Mouse (Mus musculus): Measurements from ENCODE around the gene Gse1. TPM values are rescaled to one million over a fixed set of nuclear protein-coding genes. Genes with fewer than 3 reads are reported as not detected.

The Gse1 gene
- polyA plus RNA-seq, 1 experiment from 2014 or later: 9.6 TPM

DNA sequence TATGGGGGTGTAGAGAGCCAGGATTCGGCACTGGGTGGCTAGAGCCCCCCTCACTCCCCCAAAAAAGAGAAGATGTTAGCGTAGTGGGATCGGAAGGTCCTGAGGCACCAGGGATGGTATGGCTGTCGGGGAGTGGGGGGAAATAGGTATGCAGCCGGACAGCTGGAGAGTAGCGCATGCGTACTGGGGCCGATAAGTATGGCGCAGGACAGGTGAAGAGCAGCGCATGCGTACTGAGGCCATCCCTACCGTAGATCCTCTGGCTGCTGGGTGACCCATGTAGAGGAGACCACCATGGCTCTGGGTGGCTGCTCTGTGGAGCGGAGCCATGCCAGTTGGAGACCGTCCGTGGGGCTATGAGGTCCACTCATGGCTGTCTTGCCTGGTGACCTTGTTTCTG, 268.2 kb downstream of the Gse1 start:
- WGBS: 96% methylated on average over 15 of the region's 15 CpGs
- H3K27me3 ChIP-seq: no peaks in the 10 kb centered on the region
- no peak overlapping the region for H3K4me3 ChIP-seq
- no peak for ATAC-seq (ENCODE audit: borderline replicate concordance, extremely low read depth, low FRiP score, low TSS enrichment)
- no peak overlapping the region for H3K4me2 ChIP-seq
- H3K36me3 ChIP-seq: no peaks in the 10 kb centered on the region
- peaks cover 90% of the 10 kb centered on the region for H3K4me1 ChIP-seq
- H3K9ac ChIP-seq: no peak overlapping the region
- H3K27ac ChIP-seq: no peak overlapping the region
- no peaks in the 10 kb centered on the region for H3K9me3 ChIP-seq

DNA sequence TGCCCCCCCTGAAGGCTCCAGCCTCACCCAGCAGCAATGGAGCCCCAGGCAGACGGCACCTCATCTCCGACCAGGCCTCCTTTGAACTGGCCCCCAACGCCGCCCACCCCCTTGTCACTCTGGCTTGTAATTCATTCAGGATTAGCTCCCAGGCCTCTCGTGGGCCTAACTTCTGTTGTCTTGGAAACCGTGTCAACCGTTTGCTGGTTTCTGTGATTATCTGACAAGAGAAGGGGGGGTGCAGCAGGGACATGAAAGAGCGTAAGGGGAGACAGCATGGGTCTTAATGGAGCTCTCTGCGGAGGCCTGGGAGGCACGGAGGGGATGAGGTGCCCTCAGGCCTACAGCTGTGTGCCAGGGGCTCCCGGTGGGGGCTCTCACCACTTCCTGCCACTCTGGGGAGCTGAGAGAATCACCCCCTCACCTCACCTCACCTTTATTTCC, 269.3 kb downstream of the Gse1 start:
- no peak for ATAC-seq (ENCODE audit: borderline replicate concordance, extremely low read depth, low FRiP score, low TSS enrichment)
- no peaks in the 10 kb centered on the region for H3K27me3 ChIP-seq
- H3K27ac ChIP-seq: peak overlapping the region; percentile 7; the same call in 1 of the 2 replicates
- peaks cover 84% of the 10 kb centered on the region for H3K4me1 ChIP-seq
- H3K4me2 ChIP-seq: peak overlapping the region; percentile 11; the same call in 1 of the 2 replicates
- H3K9ac ChIP-seq: no peak overlapping the region
- WGBS: 38% methylated on average over 11 of the region's 11 CpGs
- no peak overlapping the region for H3K4me3 ChIP-seq
- no peaks in the 10 kb centered on the region for H3K9me3 ChIP-seq
- H3K36me3 ChIP-seq: no peaks in the 10 kb centered on the region

DNA sequence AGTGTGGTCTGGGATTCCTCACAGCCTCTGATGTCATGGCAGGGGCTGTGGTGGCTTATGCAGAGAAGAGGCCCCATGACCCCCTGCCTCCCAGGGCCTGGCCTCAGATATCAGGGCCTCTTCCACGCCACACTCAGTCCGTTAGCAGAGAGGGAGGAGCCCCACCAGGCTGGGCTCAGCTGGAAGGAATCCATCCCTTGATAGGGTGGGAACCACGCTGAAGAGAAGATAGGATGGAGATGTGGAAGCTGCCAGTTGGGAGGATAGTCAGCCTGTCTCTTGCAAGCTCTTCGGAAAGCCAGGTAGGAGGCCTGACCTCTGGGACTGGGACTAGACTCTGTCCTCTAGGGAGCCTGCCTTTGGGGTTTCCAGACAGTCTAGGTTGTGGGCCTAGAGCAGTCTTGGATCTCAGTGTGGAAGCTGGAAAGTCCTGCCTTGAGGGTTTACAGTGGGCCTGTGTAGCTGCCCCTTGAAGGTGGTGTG, 270.1 kb downstream of the Gse1 start:
- Histone ChIP-seq H3K9ac (no peak overlapping the region), H3K36me3 (no peaks in the 10 kb centered on the region), H3K4me1 (peaks cover 84% of the 10 kb centered on the region), H3K27me3 (no peaks in the 10 kb centered on the region), H3K27ac (0 out of 2 replicates have a peak overlapping the region, but pooled peaks have one; percentile 22), H3K4me2 (0 out of 2 replicates have a peak overlapping the region, but pooled peaks have one; percentile 11), H3K9me3 (no peaks in the 10 kb centered on the region), H3K4me3 (no peak overlapping the region)
- 18% methylated on average over 4 of the region's 4 CpGs for WGBS
- no peak; the same call in 1 of the 2 replicates for ATAC-seq (ENCODE audit: borderline replicate concordance, extremely low read depth, low FRiP score, low TSS enrichment)

DNA sequence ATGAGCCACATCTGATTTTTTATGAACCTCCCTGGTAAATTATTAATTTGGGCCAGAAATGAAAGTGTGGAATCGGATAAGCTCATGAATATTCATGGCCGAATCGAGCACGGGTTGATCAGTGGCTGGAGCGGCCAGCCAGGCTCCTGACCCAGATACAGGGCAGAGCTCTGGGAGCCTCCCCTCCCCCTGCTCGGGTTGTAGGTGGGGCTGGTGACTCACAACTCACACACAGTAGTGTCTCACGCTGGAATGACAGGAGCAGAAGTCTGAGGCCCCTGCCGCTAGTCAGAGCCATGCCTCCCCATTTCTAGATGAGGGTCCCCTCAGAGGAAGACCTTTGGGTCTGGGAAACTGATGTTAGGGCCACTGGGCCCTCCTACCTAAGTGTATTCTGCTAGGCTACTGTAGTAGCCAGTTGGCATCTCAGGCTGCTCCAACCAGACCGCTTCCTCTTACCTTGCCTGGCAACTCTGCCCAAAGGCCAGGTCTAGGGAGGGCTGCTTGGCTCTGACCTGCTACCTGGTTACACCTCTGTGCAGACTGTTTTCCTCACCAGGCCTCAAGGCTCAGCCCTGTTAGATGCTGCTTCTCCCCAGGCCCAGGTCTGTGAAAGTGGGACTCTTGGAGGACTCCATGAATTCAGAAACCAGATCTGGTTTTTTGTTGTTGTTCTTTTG, 270.8 kb downstream of the Gse1 start:
- Histone ChIP-seq H3K4me1 (peaks cover 84% of the 10 kb centered on the region), H3K27me3 (no peaks in the 10 kb centered on the region), H3K4me3 (no peak overlapping the region), H3K4me2 (no peak overlapping the region), H3K27ac (0 out of 2 replicates have a peak overlapping the region, but pooled peaks have one; percentile 22), H3K9me3 (no peaks in the 10 kb centered on the region), H3K36me3 (no peaks in the 10 kb centered on the region), H3K9ac (no peak overlapping the region)
- 29% methylated on average over 9 of the region's 9 CpGs for WGBS
- ATAC-seq (ENCODE audit: borderline replicate concordance, extremely low read depth, low FRiP score, low TSS enrichment): no peak

DNA sequence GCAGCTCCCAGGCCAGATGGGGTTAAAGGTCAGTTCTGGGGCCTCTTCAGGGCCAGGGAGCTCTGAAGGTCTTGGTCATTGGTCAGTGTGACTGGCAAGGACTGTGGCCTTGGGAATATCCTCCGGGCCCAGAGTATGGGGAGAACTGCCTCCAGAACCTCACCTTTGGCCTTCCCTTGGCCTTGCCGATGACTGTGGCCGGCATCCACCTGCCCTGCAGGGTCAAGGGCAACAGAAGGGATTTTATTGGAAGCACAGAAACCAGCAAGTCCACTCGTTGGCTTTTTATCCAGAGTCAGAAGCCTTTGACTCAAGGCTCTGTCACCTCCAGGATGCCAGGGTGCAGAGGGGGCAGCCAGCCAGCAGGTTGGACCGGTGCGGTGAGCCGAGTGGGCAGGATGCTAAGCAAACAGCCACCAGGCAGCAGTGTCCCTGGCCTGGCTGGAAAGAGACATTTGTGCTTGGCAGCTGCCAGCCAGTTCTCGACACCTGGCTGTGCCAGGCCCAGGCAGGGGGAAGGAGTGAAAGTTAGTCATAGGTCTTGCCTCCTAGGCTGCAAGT, 272.5 kb downstream of the Gse1 start:
- Histone ChIP-seq H3K4me1 (peaks cover 85% of the 10 kb centered on the region), H3K27ac (peak overlapping the region; percentile 37; the same call in 1 of the 2 replicates), H3K9ac (no peak overlapping the region), H3K27me3 (no peaks in the 10 kb centered on the region), H3K36me3 (no peaks in the 10 kb centered on the region), H3K4me2 (no peak overlapping the region), H3K9me3 (no peaks in the 10 kb centered on the region), H3K4me3 (no peak overlapping the region)
- WGBS: 64% methylated on average over 8 of the region's 8 CpGs
- ATAC-seq (ENCODE audit: borderline replicate concordance, extremely low read depth, low FRiP score, low TSS enrichment): no peak

DNA sequence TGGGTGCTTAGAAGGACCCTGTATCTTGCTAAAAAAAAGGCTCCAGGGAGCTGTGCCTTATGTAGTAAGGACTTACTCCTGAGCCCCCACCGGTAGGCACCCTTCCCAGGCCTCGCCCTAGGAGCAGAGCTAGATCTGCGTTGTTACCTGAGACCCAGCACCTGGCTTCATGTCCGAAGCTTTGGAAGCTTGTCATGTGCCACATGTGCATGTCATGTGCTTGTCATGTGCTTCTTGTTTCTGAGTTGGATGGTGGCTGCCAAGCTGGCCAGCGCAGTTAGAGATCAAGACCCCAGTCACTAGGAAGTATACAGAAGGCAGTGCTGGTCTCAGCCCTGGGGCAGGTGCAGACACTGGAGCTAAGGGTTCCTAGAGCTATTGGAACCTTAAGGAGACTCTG, 273.2 kb downstream of the Gse1 start:
- WGBS: 86% methylated on average over 5 of the region's 5 CpGs
- no peak overlapping the region for H3K4me3 ChIP-seq
- H3K27ac ChIP-seq: peak overlapping the region; percentile 37; the same call in 1 of the 2 replicates
- no peak overlapping the region for H3K4me2 ChIP-seq
- H3K9me3 ChIP-seq: no peaks in the 10 kb centered on the region
- peaks cover 91% of the 10 kb centered on the region for H3K4me1 ChIP-seq
- ATAC-seq (ENCODE audit: borderline replicate concordance, extremely low read depth, low FRiP score, low TSS enrichment): no peak
- no peaks in the 10 kb centered on the region for H3K27me3 ChIP-seq
- H3K9ac ChIP-seq: no peak overlapping the region
- no peaks in the 10 kb centered on the region for H3K36me3 ChIP-seq

DNA sequence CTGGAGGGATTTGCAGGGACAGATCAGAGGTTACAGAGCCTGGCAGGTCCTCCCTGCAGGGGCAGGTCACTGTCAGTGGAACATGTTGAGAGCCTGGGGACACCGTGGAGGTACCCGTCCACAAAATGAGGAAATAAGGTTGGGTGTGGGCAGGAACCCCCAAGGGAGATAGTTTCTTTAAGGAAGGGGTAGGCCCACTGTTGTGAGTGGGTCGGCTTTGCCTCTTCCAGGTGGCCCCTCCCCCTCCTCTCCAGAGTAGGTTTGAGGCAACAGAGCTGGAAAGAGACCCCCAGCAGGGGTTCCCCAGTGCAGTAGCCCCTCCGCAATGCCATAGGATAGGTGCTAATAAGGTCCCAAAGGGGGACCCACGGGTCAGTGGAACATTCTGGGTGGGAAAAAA, 274.2 kb downstream of the Gse1 start:
- peaks cover 85% of the 10 kb centered on the region for H3K4me1 ChIP-seq
- WGBS: 47% methylated on average over 5 of the region's 5 CpGs
- no peak overlapping the region for H3K27ac ChIP-seq
- no peak overlapping the region for H3K9ac ChIP-seq
- no peaks in the 10 kb centered on the region for H3K36me3 ChIP-seq
- H3K4me3 ChIP-seq: no peak overlapping the region
- no peaks in the 10 kb centered on the region for H3K9me3 ChIP-seq
- H3K4me2 ChIP-seq: no peak overlapping the region
- H3K27me3 ChIP-seq: no peaks in the 10 kb centered on the region
- no peak for ATAC-seq (ENCODE audit: borderline replicate concordance, extremely low read depth, low FRiP score, low TSS enrichment)

DNA sequence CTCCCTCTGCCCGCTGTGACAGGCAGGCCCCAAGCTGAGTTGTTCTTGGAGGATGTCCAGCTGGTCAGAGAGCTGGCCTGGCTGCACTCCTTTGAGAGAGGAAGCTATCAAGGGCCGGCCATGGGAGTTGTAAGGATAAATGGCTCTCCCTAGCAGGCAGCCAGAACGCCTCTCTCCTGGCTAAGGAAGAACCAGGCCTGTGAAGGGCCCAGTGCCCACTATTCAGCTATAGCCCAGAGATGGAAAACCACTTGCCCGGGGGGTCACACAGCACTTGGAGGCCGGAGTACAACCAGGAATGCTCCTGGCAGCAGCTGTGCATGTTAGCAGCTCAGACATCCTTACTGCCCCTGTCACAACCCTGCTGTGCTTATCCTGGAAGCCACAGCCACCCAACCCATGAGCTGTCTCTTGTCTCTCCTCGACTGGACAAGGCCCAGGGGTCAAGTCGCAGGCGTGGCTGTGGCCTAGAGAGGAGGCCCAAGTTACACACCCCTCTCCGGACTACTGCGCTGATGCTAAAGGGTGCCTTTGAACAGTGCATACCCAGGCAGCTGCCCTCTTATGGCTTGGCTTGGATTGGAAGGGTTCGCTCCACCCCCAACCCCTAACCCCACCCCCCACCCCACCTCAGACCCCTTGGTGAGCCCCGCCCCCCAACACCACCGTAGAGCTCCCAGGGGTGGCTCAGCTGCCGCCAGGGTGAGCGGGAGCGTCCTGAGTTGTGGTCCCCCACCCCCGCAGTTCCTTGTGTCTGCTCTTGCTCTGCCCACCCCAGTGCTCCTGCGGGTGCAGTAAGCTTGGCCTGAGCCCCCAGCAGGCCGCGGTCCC, 276.2 kb downstream of the Gse1 start:
- H3K27me3 ChIP-seq: no peaks in the 10 kb centered on the region
- no peaks in the 10 kb centered on the region for H3K9me3 ChIP-seq
- H3K4me1 ChIP-seq: peaks cover 78% of the 10 kb centered on the region
- H3K9ac ChIP-seq: no peak overlapping the region
- WGBS: 10% methylated on average over 19 of the region's 20 CpGs
- no peaks in the 10 kb centered on the region for H3K36me3 ChIP-seq
- ATAC-seq (ENCODE audit: borderline replicate concordance, extremely low read depth, low FRiP score, low TSS enrichment): peak; percentile 27; the same call in 1 of the 2 replicates
- peak overlapping the region; percentile 71 for H3K27ac ChIP-seq
- peak overlapping the region; percentile 19 for H3K4me3 ChIP-seq
- H3K4me2 ChIP-seq: peak overlapping the region; percentile 54

DNA sequence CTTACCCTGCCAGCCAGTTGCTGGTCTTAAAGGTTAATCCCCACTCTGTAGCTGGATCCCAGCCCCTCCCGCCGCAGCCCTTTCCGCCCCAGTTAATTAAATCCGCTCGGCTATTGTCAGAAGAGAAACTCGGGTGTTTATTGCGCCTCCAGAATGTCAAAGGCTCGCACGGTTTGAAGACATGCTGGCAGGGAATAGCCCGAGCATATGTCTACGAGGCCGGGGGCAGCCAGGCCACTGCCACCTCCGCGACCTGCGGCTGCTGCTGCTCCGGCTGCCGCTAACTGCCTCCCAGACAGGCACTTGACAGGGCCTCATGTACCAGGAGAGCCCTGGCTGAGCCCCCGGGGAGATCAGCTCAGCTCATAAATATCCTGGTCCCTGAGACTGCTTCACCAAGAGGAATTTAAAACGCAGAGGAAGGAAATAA, 276.8 kb downstream of the Gse1 start:
- peak overlapping the region; percentile 71 for H3K27ac ChIP-seq
- peaks cover 81% of the 10 kb centered on the region for H3K4me1 ChIP-seq
- no peaks in the 10 kb centered on the region for H3K9me3 ChIP-seq
- peak overlapping the region; percentile 19 for H3K4me3 ChIP-seq
- no peak overlapping the region for H3K9ac ChIP-seq
- H3K4me2 ChIP-seq: peak overlapping the region; percentile 54
- ATAC-seq (ENCODE audit: borderline replicate concordance, extremely low read depth, low FRiP score, low TSS enrichment): no peak
- 3% methylated on average over 19 of the region's 19 CpGs for WGBS
- H3K27me3 ChIP-seq: no peaks in the 10 kb centered on the region
- no peaks in the 10 kb centered on the region for H3K36me3 ChIP-seq

DNA sequence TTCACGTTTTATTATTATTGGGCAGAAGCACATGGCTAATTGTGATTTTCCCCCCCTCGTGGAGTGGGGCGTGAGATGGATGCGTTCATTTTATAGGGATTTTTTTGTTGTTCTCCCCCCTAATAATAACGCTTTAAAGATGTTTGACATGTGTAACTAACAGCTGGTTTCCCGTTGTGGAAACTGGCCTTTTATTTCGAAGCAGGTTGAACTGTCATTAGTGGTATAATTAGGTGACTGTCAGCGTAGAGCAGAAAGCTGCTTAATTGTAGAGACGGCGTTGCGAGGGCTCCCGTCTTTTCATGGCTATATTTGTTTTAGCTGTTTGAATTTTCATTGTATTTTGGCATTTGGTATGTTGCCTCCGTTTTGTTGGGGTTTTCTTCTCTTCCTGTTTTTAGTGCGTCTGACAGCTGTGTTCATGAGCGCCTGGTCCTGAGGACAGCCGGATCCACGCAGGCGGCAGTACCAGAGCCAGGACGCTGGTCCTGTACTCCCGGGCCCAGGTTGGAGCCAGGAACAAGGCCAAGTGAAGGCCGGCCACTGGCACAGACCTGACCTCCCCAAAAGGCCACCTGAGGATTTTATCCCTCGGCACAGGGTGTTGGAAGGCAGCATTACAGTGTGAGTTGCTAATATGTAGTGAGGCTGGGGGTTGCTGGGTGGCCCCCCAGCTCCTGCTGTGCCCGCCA, 277.5 kb downstream of the Gse1 start:
- Histone ChIP-seq H3K36me3 (no peaks in the 10 kb centered on the region), H3K27ac (peak overlapping the region; percentile 18; the same call in 1 of the 2 replicates), H3K27me3 (no peaks in the 10 kb centered on the region), H3K4me1 (peaks cover 79% of the 10 kb centered on the region), H3K4me2 (peak overlapping the region; percentile 54; the same call in 1 of the 2 replicates), H3K9ac (no peak overlapping the region), H3K9me3 (no peaks in the 10 kb centered on the region), H3K4me3 (no peak overlapping the region)
- ATAC-seq (ENCODE audit: borderline replicate concordance, extremely low read depth, low FRiP score, low TSS enrichment): no peak
- 36% methylated on average over 23 of the region's 23 CpGs for WGBS

DNA sequence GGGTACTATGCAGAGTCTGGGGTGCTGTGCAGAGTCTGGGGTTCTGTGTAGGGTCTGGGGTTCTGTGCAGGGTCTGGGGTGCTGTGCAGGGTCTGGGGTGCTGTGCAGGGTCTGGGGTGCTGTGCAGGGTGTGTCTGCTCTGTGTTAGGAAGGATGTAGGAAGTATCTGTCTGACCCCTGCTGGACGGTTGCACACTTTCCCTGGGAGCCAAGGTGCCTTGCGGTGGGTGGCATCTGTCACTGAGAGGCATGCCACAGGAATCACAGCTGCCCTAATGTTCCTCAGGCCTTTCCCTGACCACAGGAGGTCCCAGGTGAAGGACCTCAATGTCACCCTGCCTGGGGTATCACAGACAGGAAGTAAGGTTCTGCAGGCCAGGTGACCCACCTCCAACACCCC, 278.3 kb downstream of the Gse1 start:
- WGBS: 72% methylated on average over 2 of the region's 2 CpGs
- H3K4me1 ChIP-seq: peaks cover 79% of the 10 kb centered on the region
- ATAC-seq (ENCODE audit: borderline replicate concordance, extremely low read depth, low FRiP score, low TSS enrichment): no peak

More for the DNA sequence above, 278.3 kb downstream of the Gse1 start:
- no peaks in the 10 kb centered on the region for H3K9me3 ChIP-seq
- H3K36me3 ChIP-seq: no peaks in the 10 kb centered on the region
- H3K4me3 ChIP-seq: no peak overlapping the region
- no peaks in the 10 kb centered on the region for H3K27me3 ChIP-seq
- H3K4me2 ChIP-seq: no peak overlapping the region
- H3K9ac ChIP-seq: no peak overlapping the region
- 0 out of 2 replicates have a peak overlapping the region, but pooled peaks have one; percentile 18 for H3K27ac ChIP-seq

Data from lung, embryonic 15.5 days (tissue).